Mouse (Mus musculus): ENCODE results near the gene B3gnt7. TPM values are rescaled to one million over a fixed set of nuclear protein-coding genes. Genes with fewer than 3 reads are reported as not detected.

B3gnt7 gene
- polyA plus RNA-seq, 1 experiment = 0.05 TPM

DNA sequence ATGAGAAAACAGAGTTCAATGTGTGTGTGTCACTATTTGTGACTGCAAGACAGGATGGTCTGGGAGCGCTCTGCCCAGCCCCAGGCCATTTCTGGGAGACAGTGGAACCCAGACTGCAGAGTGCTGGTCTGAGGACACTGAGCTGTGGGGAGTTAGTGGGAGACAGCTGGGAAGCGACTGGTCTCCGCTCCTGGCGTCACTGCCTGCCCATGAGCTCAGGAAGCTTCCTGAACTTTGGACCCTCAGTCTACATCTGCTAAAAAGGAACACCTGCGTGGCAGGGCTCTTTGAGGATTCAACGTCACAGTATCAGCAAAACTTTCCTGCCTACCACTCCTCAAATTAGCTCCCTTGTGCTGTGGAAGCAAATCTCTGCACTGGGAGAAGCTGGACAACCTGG lies 30.9 kb upstream of the B3gnt7 start:
- Histone ChIP-seq H3K27me3 (ENCODE audit: control insufficient read depth) (no peaks in the 10 kb centered on the region), H3K36me3 (ENCODE audit: control insufficient read depth) (no peaks in the 10 kb centered on the region; the same call in 1 of the 2 replicates), H3K4me3 (replicated peaks) (no peak overlapping the region), H3K4me1 (ENCODE audit: control insufficient read depth) (peaks cover 26% of the 10 kb centered on the region), H3K9me3 (ENCODE audit: control insufficient read depth, low read length) (no peaks in the 10 kb centered on the region)
- TF ChIP-seq TAL1 (IDR thresholded peaks at IDR 0.05; ENCODE audit: low read length) (no peak), GATA1 (IDR thresholded peaks at IDR 0.05; ENCODE audit: low read length) (no peak)

DNA sequence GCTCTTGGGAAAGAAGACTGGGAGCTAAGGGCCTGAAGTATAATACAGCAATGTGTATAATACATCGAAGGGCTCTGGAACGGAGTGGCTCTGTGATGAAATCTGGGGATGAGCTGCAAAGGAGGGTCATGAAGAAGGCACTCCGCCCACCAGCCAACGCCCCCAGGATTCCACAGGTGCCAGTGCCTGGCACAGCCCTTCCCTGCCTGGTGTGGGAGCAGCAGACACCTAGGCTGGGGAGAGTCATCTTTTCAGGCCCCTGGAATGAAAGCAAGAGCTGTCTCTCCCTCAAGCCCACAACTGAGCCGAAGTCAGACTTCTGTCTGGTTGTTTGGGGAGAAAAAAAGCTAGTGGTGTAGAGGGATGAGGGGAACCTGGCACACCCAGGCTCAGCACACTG lies 25.6 kb upstream of the B3gnt7 start:
- no peaks in the 10 kb centered on the region; the same call in 1 of the 2 replicates for H3K36me3 ChIP-seq (ENCODE audit: control insufficient read depth)
- no peak for TF ChIP-seq GATA1 (IDR thresholded peaks at IDR 0.05; ENCODE audit: low read length)
- no peak for TF ChIP-seq TAL1 (IDR thresholded peaks at IDR 0.05; ENCODE audit: low read length)
- H3K9me3 ChIP-seq (ENCODE audit: control insufficient read depth, low read length) = no peaks in the 10 kb centered on the region
- peaks cover 3% of the 10 kb centered on the region; the same call in 1 of the 2 replicates for H3K4me1 ChIP-seq (ENCODE audit: control insufficient read depth)
- H3K4me3 ChIP-seq (replicated peaks) = no peak overlapping the region
- H3K27me3 ChIP-seq (ENCODE audit: control insufficient read depth) = no peaks in the 10 kb centered on the region

DNA sequence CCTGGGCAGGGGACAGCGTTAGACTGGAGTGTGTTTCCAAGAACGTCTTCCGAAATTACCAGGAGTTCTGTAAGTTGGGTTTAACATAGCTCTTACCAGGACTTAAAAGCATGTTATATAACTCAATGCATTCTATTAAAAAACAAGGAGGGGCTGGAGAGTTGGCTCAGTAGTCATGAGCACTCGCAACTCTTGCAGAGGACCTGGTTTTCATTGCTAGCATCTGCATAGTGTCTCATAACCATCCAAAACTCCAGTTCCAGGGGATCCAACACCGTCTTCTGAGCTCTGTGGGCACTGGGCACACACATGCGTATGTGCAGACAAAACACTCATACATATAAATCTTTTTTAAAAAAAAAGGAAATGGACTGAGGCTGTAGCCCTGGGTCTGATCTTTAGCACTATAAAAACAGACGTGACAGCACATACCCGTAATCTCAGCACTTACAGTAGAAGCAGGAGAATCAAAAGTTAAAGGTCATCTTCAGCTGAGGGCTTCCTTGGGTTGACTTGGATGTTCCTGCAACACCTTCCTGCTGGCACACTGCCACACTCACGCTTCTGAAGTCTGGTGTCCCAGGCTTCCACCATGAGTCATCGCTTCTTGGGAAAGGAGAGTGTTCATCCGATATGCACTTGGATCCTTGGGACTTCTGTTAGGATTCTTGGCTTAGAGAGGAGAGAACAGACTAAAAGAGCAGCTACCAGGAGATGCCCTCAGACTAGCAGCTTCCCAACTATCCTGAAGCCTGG lies 20.7 kb upstream of the B3gnt7 start:
- no peak for TF ChIP-seq TAL1 (IDR thresholded peaks at IDR 0.05; ENCODE audit: low read length)
- TF ChIP-seq GATA1 (IDR thresholded peaks at IDR 0.05; ENCODE audit: low read length) = no peak
- Histone ChIP-seq H3K4me3 (replicated peaks) (no peak overlapping the region), H3K4me1 (ENCODE audit: control insufficient read depth) (peaks cover 3% of the 10 kb centered on the region; the same call in 1 of the 2 replicates), H3K9me3 (ENCODE audit: control insufficient read depth, low read length) (no peaks in the 10 kb centered on the region), H3K36me3 (ENCODE audit: control insufficient read depth) (no peaks in the 10 kb centered on the region), H3K27me3 (ENCODE audit: control insufficient read depth) (no peaks in the 10 kb centered on the region)

DNA sequence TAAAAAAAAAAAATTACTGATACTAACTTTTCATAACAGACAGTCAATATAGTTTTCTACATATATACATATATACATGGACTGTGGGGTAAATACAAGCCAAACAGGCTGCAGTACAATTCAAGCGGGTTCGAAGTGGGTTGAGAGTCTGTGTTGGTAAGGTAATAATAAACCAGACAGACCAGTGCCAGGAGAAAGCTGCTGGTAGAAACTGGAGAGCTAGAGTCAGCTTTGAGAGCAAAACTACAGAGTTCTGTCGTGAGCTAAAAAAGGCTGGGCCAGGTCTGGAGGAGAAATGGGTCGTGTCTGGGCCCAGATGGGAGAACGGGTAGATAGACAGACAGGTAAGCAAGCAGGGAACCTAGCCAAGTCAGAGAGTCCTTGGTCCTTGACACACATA lies 18.5 kb upstream of the B3gnt7 start:
- Histone ChIP-seq H3K27me3 (ENCODE audit: control insufficient read depth) (no peaks in the 10 kb centered on the region), H3K4me1 (ENCODE audit: control insufficient read depth) (no peaks in the 10 kb centered on the region), H3K36me3 (ENCODE audit: control insufficient read depth) (no peaks in the 10 kb centered on the region), H3K4me3 (replicated peaks) (no peak overlapping the region), H3K9me3 (ENCODE audit: control insufficient read depth, low read length) (no peaks in the 10 kb centered on the region)
- TF ChIP-seq GATA1 (IDR thresholded peaks at IDR 0.05; ENCODE audit: low read length) (no peak), TAL1 (IDR thresholded peaks at IDR 0.05; ENCODE audit: low read length) (no peak)

DNA sequence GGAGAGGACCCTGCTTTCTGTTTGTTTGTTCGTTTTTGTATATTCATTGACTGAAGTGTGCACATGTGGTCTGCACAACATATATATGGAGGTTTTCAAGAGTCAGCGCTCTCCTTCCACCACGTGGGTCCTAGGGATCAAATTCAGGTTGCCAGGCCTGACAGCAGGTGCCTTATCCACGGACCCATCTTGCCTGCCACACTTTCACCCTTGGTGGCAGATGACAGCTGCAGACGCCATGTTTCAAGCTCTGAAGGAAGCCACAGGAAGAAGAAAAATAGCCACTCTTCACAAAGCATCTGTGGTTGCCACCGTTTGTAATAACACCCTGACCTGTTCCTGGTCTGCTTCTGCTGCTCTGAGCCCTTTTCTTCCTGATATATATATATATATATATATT lies 17.3 kb upstream of the B3gnt7 start:
- Histone ChIP-seq H3K4me3 (replicated peaks) (no peak overlapping the region), H3K9me3 (ENCODE audit: control insufficient read depth, low read length) (no peaks in the 10 kb centered on the region), H3K27me3 (ENCODE audit: control insufficient read depth) (no peaks in the 10 kb centered on the region), H3K4me1 (ENCODE audit: control insufficient read depth) (no peaks in the 10 kb centered on the region), H3K36me3 (ENCODE audit: control insufficient read depth) (no peaks in the 10 kb centered on the region)
- TF ChIP-seq GATA1 (IDR thresholded peaks at IDR 0.05; ENCODE audit: low read length) (no peak), TAL1 (IDR thresholded peaks at IDR 0.05; ENCODE audit: low read length) (no peak)

DNA sequence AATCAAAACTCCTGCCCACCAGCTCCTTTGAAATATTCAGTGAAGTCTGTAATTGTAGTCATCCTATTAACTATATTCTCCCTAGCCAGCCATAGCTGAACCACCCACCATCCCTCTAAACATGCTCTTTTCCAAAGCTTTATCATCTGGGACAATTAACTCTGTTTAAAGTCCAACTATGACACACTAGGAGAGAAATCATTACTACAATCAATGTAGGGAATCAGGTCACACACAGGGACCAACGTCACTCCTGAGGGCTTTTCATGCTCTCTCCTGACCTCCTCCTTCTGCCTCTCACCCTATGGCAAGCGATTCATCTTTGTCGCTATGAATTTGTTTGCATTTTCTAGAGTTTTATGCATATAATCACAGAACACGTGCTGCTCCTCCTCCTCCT lies 15.2 kb upstream of the B3gnt7 start:
- no peaks in the 10 kb centered on the region for H3K36me3 ChIP-seq (ENCODE audit: control insufficient read depth)
- no peaks in the 10 kb centered on the region for H3K4me1 ChIP-seq (ENCODE audit: control insufficient read depth)
- no peaks in the 10 kb centered on the region for H3K27me3 ChIP-seq (ENCODE audit: control insufficient read depth)
- H3K9me3 ChIP-seq (ENCODE audit: control insufficient read depth, low read length) = no peaks in the 10 kb centered on the region
- H3K4me3 ChIP-seq (replicated peaks) = no peak overlapping the region
- TF ChIP-seq GATA1 (IDR thresholded peaks at IDR 0.05; ENCODE audit: low read length) (no peak), TAL1 (IDR thresholded peaks at IDR 0.05; ENCODE audit: low read length) (no peak)

DNA sequence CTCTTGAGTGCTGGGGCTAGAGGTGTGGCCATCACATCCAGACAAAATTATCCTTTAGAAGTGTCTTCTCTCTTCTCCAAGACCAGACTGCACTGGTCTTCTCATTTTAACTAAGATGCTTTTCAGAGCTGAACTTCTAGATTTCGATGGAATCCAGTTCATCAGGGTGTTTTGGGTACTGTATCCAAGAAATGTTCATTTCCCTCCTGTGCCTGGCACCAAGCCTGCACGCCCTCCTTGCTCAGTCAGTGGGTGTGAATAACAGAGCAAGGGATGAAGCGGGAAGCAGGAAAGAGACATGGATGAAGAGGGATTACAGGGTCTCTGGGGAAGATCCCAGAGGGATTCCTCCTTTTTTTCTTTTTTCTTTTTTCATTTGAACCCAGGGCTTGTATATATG lies 12.2 kb upstream of the B3gnt7 start:
- H3K36me3 ChIP-seq (ENCODE audit: control insufficient read depth) = no peaks in the 10 kb centered on the region
- TF ChIP-seq GATA1 (IDR thresholded peaks at IDR 0.05; ENCODE audit: low read length) = no peak
- no peak for TF ChIP-seq TAL1 (IDR thresholded peaks at IDR 0.05; ENCODE audit: low read length)
- no peak overlapping the region for H3K4me3 ChIP-seq (replicated peaks)
- no peaks in the 10 kb centered on the region for H3K9me3 ChIP-seq (ENCODE audit: control insufficient read depth, low read length)
- H3K4me1 ChIP-seq (ENCODE audit: control insufficient read depth) = no peaks in the 10 kb centered on the region
- no peaks in the 10 kb centered on the region for H3K27me3 ChIP-seq (ENCODE audit: control insufficient read depth)

DNA sequence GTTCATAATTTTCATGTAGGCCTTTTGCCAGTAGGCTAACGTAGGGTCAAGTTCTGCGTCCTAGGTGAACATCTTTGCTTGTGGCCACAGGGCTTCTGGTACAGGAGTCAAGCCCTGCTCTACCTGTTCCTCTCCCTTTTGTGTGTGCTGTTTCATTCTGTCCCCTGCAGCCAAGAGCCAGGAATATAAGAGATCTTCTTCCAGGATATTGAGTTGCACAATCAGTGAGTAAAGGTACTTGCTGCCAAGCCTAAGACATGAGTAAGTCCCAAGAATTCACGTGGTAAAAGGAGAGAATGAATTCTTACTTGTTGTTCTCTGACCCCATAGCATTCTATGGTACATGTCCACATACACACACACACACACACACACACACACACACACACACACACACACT lies 9.5 kb upstream of the B3gnt7 start:
- H3K4me3 ChIP-seq (replicated peaks) = no peak overlapping the region
- H3K36me3 ChIP-seq (ENCODE audit: control insufficient read depth) = no peaks in the 10 kb centered on the region
- TF ChIP-seq TAL1 (IDR thresholded peaks at IDR 0.05; ENCODE audit: low read length) (no peak), GATA1 (IDR thresholded peaks at IDR 0.05; ENCODE audit: low read length) (no peak)

DNA sequence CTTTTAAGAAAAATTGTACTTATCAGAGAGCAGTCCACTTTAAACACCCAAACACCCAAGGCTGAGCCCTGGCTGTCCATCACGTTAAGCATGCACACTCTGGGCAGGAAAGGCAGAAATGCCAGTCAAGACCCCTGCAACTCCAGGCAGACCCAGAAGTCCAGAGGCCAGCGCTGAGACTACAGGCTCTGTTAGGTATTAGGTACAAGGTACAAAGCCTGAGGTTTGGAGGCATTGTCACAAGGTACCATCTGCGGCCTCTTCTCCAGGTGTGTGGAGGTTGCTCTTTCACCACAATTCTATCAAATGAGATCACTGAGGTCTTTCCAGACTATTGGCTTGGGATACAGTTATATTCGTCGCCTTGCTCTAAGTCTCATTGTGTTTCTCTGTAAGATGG lies 8.8 kb upstream of the B3gnt7 start:
- no peak overlapping the region for H3K4me3 ChIP-seq (replicated peaks)
- H3K9me3 ChIP-seq (ENCODE audit: control insufficient read depth, low read length) = no peaks in the 10 kb centered on the region
- TF ChIP-seq TAL1 (IDR thresholded peaks at IDR 0.05; ENCODE audit: low read length) (no peak), GATA1 (IDR thresholded peaks at IDR 0.05; ENCODE audit: low read length) (no peak)
- peaks cover 5% of the 10 kb centered on the region for H3K4me1 ChIP-seq (ENCODE audit: control insufficient read depth)
- no peaks in the 10 kb centered on the region for H3K36me3 ChIP-seq (ENCODE audit: control insufficient read depth)
- no peaks in the 10 kb centered on the region for H3K27me3 ChIP-seq (ENCODE audit: control insufficient read depth)

More for the DNA sequence above, 9.5 kb upstream of the B3gnt7 start:
- no peaks in the 10 kb centered on the region for H3K9me3 ChIP-seq (ENCODE audit: control insufficient read depth, low read length)
- no peaks in the 10 kb centered on the region for H3K4me1 ChIP-seq (ENCODE audit: control insufficient read depth)
- H3K27me3 ChIP-seq (ENCODE audit: control insufficient read depth) = no peaks in the 10 kb centered on the region

DNA sequence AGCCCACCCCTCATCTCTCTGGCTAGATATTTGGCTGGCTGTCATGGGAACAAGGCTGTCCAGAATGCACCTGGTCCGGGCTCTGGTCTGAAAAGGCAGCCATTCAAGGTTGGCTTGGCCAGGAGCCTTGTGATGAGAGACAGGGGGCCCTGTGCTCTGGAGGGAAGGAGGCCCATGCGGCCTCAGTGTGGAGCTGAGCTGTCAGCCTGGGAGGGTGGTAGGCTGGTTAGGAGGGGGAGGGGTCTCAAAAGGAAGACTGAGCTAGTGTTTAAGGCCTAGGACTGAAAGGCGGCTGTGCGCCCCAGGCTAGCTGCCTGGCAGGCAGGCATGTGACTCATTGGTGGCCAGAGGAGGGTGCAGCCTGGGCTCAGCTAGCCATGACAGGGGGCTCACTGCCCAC lies 8.2 kb upstream of the B3gnt7 start:
- Histone ChIP-seq H3K9me3 (ENCODE audit: control insufficient read depth, low read length) (no peaks in the 10 kb centered on the region), H3K27me3 (ENCODE audit: control insufficient read depth) (no peaks in the 10 kb centered on the region), H3K36me3 (ENCODE audit: control insufficient read depth) (no peaks in the 10 kb centered on the region), H3K4me1 (ENCODE audit: control insufficient read depth) (peaks cover 6% of the 10 kb centered on the region), H3K4me3 (replicated peaks) (no peak overlapping the region)
- TF ChIP-seq GATA1 (IDR thresholded peaks at IDR 0.05; ENCODE audit: low read length) = no peak
- no peak for TF ChIP-seq TAL1 (IDR thresholded peaks at IDR 0.05; ENCODE audit: low read length)
